Comparison of ENCODE assay signal across 9 mouse cellular contexts in the genomic region with DNA sequence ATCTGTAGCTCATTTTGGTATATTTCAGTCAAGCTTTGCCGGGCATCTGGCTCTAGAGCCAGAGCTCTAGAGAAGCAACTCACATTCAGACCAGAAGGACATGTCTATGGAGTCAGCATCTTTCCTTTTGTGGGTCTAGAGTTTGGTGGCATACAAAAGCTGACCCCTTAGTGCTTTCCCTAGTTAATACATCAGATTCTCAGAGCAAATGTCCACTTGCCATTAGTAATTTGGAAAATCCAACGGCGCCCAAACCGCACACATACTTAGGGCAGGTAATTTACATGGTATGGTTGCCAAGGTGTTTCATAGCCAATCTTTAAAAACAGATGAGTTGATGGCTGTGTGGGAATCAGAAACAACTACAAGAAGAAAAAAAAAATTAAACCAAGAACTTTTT. TPM values are rescaled to one million over a fixed set of nuclear protein-coding genes. Genes with fewer than 3 reads are reported as not detected.
A peak's percentile ranks its signal among the peaks of the same experiment; 100 is the strongest.
DNase-seq lines count a peak whose midpoint lies in the region; ATAC-seq lines count a peak whose summit lies in the region.
"Had no signal": no experiment of that assay in that cellular context is flagged by ENCODE, and none has a peak within 500 bp of the region (broad histone marks: within the 10 kb centered on the region; RNA-seq: fewer than 3 reads in every experiment).

No protein-coding gene starts in this region.

- ATAC-seq in forebrain, embryonic 14.5 days, result no peak
- no peak for ATAC-seq in forebrain, embryonic 16.5 days
- ATAC-seq in lung, embryonic 16.5 days (ENCODE audit: low read depth), result no peak
- no peak for ATAC-seq in limb, embryonic 15.5 days (ENCODE audit: insufficient number of reproducible peaks, low FRiP score, low TSS enrichment, low read depth)
- no peak for ATAC-seq in stomach, embryonic 16.5 days (ENCODE audit: insufficient read depth, low FRiP score)

- no peak overlapping the region for H3K4me3 ChIP-seq in forebrain, embryonic 14.5 days (ENCODE audit: low read depth, low read length)
- H3K4me3 ChIP-seq in forebrain, embryonic 16.5 days (replicated peaks; ENCODE audit: low read length), result no peak overlapping the region
- H3K4me3 ChIP-seq in lung, embryonic 16.5 days (ENCODE audit: low read length), result peak overlapping the region; percentile 72
- H3K4me3 ChIP-seq in limb, embryonic 15.5 days, result peak overlapping the region; percentile 60
- H3K4me3 ChIP-seq in stomach, embryonic 16.5 days (replicated peaks; ENCODE audit: low read length), result peak overlapping the region; percentile 64

- no peak overlapping the region for H3K27ac ChIP-seq in forebrain, embryonic 14.5 days (ENCODE audit: low read depth, low read length)
- no peak overlapping the region for H3K27ac ChIP-seq in forebrain, embryonic 16.5 days (ENCODE audit: low read length)
- H3K27ac ChIP-seq in lung, embryonic 16.5 days (ENCODE audit: low read length), result peak overlapping the region; percentile 98
- H3K27ac ChIP-seq in limb, embryonic 15.5 days, result peak overlapping the region; percentile 93
- H3K27ac ChIP-seq in stomach, embryonic 16.5 days (ENCODE audit: low read length), result peak overlapping the region; percentile 97

- no peaks in the 10 kb centered on the region for H3K27me3 ChIP-seq in forebrain, embryonic 14.5 days (replicated peaks; ENCODE audit: control insufficient read depth, insufficient read depth, low read length)
- H3K27me3 ChIP-seq in forebrain, embryonic 16.5 days (replicated peaks; ENCODE audit: control insufficient read depth, insufficient read depth, low read length), result no peaks in the 10 kb centered on the region
- no peaks in the 10 kb centered on the region for H3K27me3 ChIP-seq in lung, embryonic 16.5 days (ENCODE audit: control insufficient read depth, insufficient read depth, low read depth, low read length)
- no peaks in the 10 kb centered on the region for H3K27me3 ChIP-seq in limb, embryonic 15.5 days
- H3K27me3 ChIP-seq in stomach, embryonic 16.5 days (ENCODE audit: control insufficient read depth, insufficient read depth, low read length), result no peaks in the 10 kb centered on the region

- peak overlapping the region; percentile 83 for H3K4me2 ChIP-seq in forebrain, embryonic 14.5 days (ENCODE audit: low read length)
- no peak overlapping the region for H3K4me2 ChIP-seq in forebrain, embryonic 16.5 days (ENCODE audit: low read length)
- H3K4me2 ChIP-seq in lung, embryonic 16.5 days (ENCODE audit: low read depth, low read length), result peak overlapping the region; percentile 68
- peak overlapping the region; percentile 72 for H3K4me2 ChIP-seq in limb, embryonic 15.5 days
- peak overlapping the region; percentile 66 for H3K4me2 ChIP-seq in stomach, embryonic 16.5 days (ENCODE audit: low read depth, low read length)

- WGBS in forebrain, embryonic 14.5 days, result 93% methylated on average over 4 of the region's 4 CpGs
- 91% methylated on average over 4 of the region's 4 CpGs for WGBS in forebrain, embryonic 16.5 days
- 44% methylated on average over 4 of the region's 4 CpGs for WGBS in lung, embryonic 16.5 days
- WGBS in limb, embryonic 15.5 days, result 60% methylated on average over 4 of the region's 4 CpGs
- WGBS in stomach, embryonic 16.5 days, result 64% methylated on average over 4 of the region's 4 CpGs

- no peak for DNase-seq in forebrain, embryonic 14.5 days (ENCODE audit: low spot score)
- DNase-seq in lung, postnatal 36 days, result no peak
- DNase-seq in frontal cortex, postnatal 25 days (ENCODE audit: low spot score in 2 of 2), result no peak
- no peak for DNase-seq in frontal cortex, postnatal 14 days (ENCODE audit: low spot score in 2 of 2)
- DNase-seq: cerebellum, adult 11-12 months had no signal

- H3K4me1 ChIP-seq in forebrain, embryonic 14.5 days (ENCODE audit: control insufficient read depth, insufficient read depth, low read length), result 0 out of 2 replicates have a peak, but pooled peaks cover 2% of the 10 kb centered on the region
- H3K4me1 ChIP-seq in forebrain, embryonic 16.5 days (replicated peaks; ENCODE audit: control insufficient read depth, insufficient read depth, low read length), result peaks cover 9% of the 10 kb centered on the region
- peaks cover 3% of the 10 kb centered on the region; the same call in 1 of the 2 replicates for H3K4me1 ChIP-seq in lung, embryonic 16.5 days (replicated peaks; ENCODE audit: control insufficient read depth, insufficient read depth, low read length)
- peaks cover 18% of the 10 kb centered on the region for H3K4me1 ChIP-seq in limb, embryonic 15.5 days
- peaks cover 13% of the 10 kb centered on the region; the same call in 1 of the 2 replicates for H3K4me1 ChIP-seq in stomach, embryonic 16.5 days (ENCODE audit: control insufficient read depth, insufficient read depth, low read length)

- no peaks in the 10 kb centered on the region for H3K9me3 ChIP-seq in forebrain, embryonic 14.5 days (replicated peaks; ENCODE audit: control insufficient read depth, low read length)
- H3K9me3 ChIP-seq in forebrain, embryonic 16.5 days (ENCODE audit: control insufficient read depth, low read length), result no peaks in the 10 kb centered on the region
- no peaks in the 10 kb centered on the region for H3K9me3 ChIP-seq in lung, embryonic 16.5 days (ENCODE audit: control insufficient read depth, low read length)
- H3K9me3 ChIP-seq in limb, embryonic 15.5 days, result no peaks in the 10 kb centered on the region
- no peaks in the 10 kb centered on the region for H3K9me3 ChIP-seq in stomach, embryonic 16.5 days (replicated peaks; ENCODE audit: control insufficient read depth, low read length)

- no peaks in the 10 kb centered on the region for H3K36me3 ChIP-seq in forebrain, embryonic 14.5 days (ENCODE audit: control insufficient read depth, insufficient read depth, low read length)
- H3K36me3 ChIP-seq in forebrain, embryonic 16.5 days (ENCODE audit: control insufficient read depth, insufficient read depth), result no peaks in the 10 kb centered on the region
- peaks cover 2% of the 10 kb centered on the region; the same call in 1 of the 2 replicates for H3K36me3 ChIP-seq in lung, embryonic 16.5 days (ENCODE audit: control insufficient read depth, insufficient read depth, low read length)
- H3K36me3 ChIP-seq in limb, embryonic 15.5 days, result peaks cover 6% of the 10 kb centered on the region; the same call in 1 of the 2 replicates
- no peaks in the 10 kb centered on the region for H3K36me3 ChIP-seq in stomach, embryonic 16.5 days (ENCODE audit: control insufficient read depth, insufficient read depth, low read length)

- H3K9ac ChIP-seq in forebrain, embryonic 14.5 days (ENCODE audit: low read length), result no peak overlapping the region
- H3K9ac ChIP-seq in forebrain, embryonic 16.5 days (replicated peaks; ENCODE audit: low read depth, low read length), result no peak overlapping the region
- peak overlapping the region; percentile 85 for H3K9ac ChIP-seq in lung, embryonic 16.5 days (ENCODE audit: low read length)
- no peak overlapping the region for H3K9ac ChIP-seq in limb, embryonic 15.5 days
- H3K9ac ChIP-seq in stomach, embryonic 16.5 days (ENCODE audit: low read length), result peak overlapping the region; percentile 84

RNA-seq across cellular contexts. Expression of a gene that starts 1.2 kb away (rescaled TPM):
- 4.1 and 4.4 TPM in 2 replicates for polyA plus RNA-seq in forebrain, embryonic 14.5 days (2014; fragmentation: Nextera tagmentation; extraction: Ambion mirVana)
- polyA plus RNA-seq in forebrain, embryonic 16.5 days (2015; fragmentation: Nextera tagmentation; extraction: Ambion mirVana), result 4.3 and 4.6 TPM in 2 replicates
- 109 and 113 TPM in 2 replicates for polyA plus RNA-seq in lung, embryonic 16.5 days (2015; fragmentation: Nextera tagmentation; extraction: Ambion mirVana)
- polyA plus RNA-seq in limb, embryonic 15.5 days (2015; fragmentation: Nextera tagmentation; extraction: Ambion mirVana), result 32.6 and 34.0 TPM in 2 replicates
- 26.0 and 28.7 TPM in 2 replicates for polyA plus RNA-seq in stomach, embryonic 16.5 days (2015; fragmentation: Nextera tagmentation; extraction: Ambion mirVana)

Comparison
In these comparisons a context has a peak if more than half of its experiments do, and no peak if none do; other contexts are left out.
1. H3K27ac ChIP-seq: peak in lung, embryonic 16.5 days (single experiment), limb, embryonic 15.5 days (single experiment) and stomach, embryonic 16.5 days (single experiment); none in forebrain, embryonic 14.5 days (single experiment) and forebrain, embryonic 16.5 days (single experiment).
2. H3K4me3 ChIP-seq: peak in lung, embryonic 16.5 days (single experiment), limb, embryonic 15.5 days (single experiment) and stomach, embryonic 16.5 days (single experiment); none in forebrain, embryonic 14.5 days (single experiment) and forebrain, embryonic 16.5 days (single experiment).
3. H3K9ac ChIP-seq: peak in lung, embryonic 16.5 days (single experiment) and stomach, embryonic 16.5 days (single experiment); none in forebrain, embryonic 14.5 days (single experiment), forebrain, embryonic 16.5 days (single experiment) and limb, embryonic 15.5 days (single experiment).